Mouse (Mus musculus) liver, embryonic 12.5 days (tissue): ENCODE data around the gene Zfp69. TPM values are rescaled to one million over a fixed set of nuclear protein-coding genes. Genes with fewer than 3 reads are reported as not detected.

ENCODE experiments used
- ATAC-seq: fragments of 200-750 bp; cut with Nextera tagmentation; 2 replicates; pipeline ENCODE4 v1.8.0; 2017; ENCODE audit warnings: moderate number of reproducible peaks, mild to moderate bottlenecking, moderate library complexity
- H3K27ac ChIP-seq: fragments of 300-500 bp; sonication (generic); 2 replicates; pipeline ENCODE4 v1.5.1; 2016; ENCODE audit warnings: mild to moderate bottlenecking
- H3K27me3 ChIP-seq: fragments of 300-500 bp; sonication (generic); replicated peaks from 2 replicates; pipeline ENCODE4 v1.6.1; 2016; ENCODE audit warnings: mild to moderate bottlenecking, moderate library complexity
- H3K36me3 ChIP-seq: fragments of 300-500 bp; sonication (generic); 2 replicates; pipeline ENCODE4 v1.6.1; 2016; ENCODE audit warnings: mild to moderate bottlenecking, moderate library complexity
- H3K4me1 ChIP-seq: fragments of 300-500 bp; sonication (generic); 2 replicates; pipeline ENCODE4 v1.6.1; 2016
- H3K4me2 ChIP-seq: fragments of 300-500 bp; sonication (generic); 2 replicates; pipeline ENCODE4 v1.6.1; 2016; ENCODE audit warnings: mild to moderate bottlenecking, moderate library complexity
- H3K4me3 ChIP-seq: fragments of 300-500 bp; sonication (generic); 2 replicates; pipeline ENCODE4 v1.5.1; 2016; ENCODE audit warnings: mild to moderate bottlenecking, moderate library complexity
- H3K9ac ChIP-seq: fragments of 300-500 bp; sonication (generic); 2 replicates; pipeline ENCODE4 v1.6.1; 2016; ENCODE audit warnings: mild to moderate bottlenecking, moderate library complexity
- H3K9me3 ChIP-seq: fragments of 300-500 bp; sonication (generic); replicated peaks from 2 replicates; pipeline ENCODE4 v1.6.1; 2016; ENCODE audit warnings: mild to moderate bottlenecking, moderate library complexity
- WGBS: fragments of 180-500 bp; shearing (Covaris S2); methylation state at CpG from one replicate; pipeline ENCODE4 v1.1.7; 2016; ENCODE audit not compliant: insufficient replicate concordance; 5-methylcytosine and 5-hydroxymethylcytosine counted together
- microRNA-seq: library from miRNA; unstranded; fragments of <30 nt; microRNA quantifications from one replicate; pipeline ENCODE4, GENCODE M21; 2017
- polyA plus RNA-seq: library from polyadenylated mRNA; unstranded; fragments of >200 nt; fragmentation: Nextera tagmentation; extraction: Ambion mirVana; gene quantifications from 2 replicates; pipeline ENCODE4 v1.2.1, GENCODE M21; 2016

Gene Zfp69
- polyA plus RNA-seq, 1 experiment from 2014 or later, result 3.5 TPM

- no peak overlapping the region for H3K4me3 ChIP-seq
- H3K9ac ChIP-seq, result no peak overlapping the region
- H3K36me3 ChIP-seq, result no peaks in the 10 kb centered on the region
- H3K4me1 ChIP-seq, result peaks cover 12% of the 10 kb centered on the region; the same call in 1 of the 2 replicates
- ATAC-seq, result no peak
- H3K4me2 ChIP-seq, result no peak overlapping the region
- no peaks in the 10 kb centered on the region for H3K9me3 ChIP-seq
- 0 out of 2 replicates have a peak, but pooled peaks cover 17% of the 10 kb centered on the region for H3K27me3 ChIP-seq
- 36% methylated on average over 6 of the region's 6 CpGs for WGBS
- H3K27ac ChIP-seq, result no peak overlapping the region
Measured at GRCm38 (mm10) chr4:120880731-120881432, 70.6 kb downstream of the Zfp69 start.

Small RNAs within 50 kb of the gene (microRNA-seq; reads per million reads assigned to microRNA genes)
- gene Mir7015, result 1.1 reads per million

Other genes with a start within 250 kb of the Zfp69 start
- gene Kcnq4, start 203.1 kb downstream of the Zfp69 start, polyA plus RNA-seq, result 0.20 and 0.44 TPM in 2 replicates
- gene Nfyc, start 120.1 kb downstream of the Zfp69 start, polyA plus RNA-seq, result 64.2 and 66.4 TPM in 2 replicates
- gene Rims3, start 96.9 kb downstream of the Zfp69 start, polyA plus RNA-seq, result 0.23 and 0.30 TPM in 2 replicates
- 9.8 and 11.7 TPM in 2 replicates for gene Exo5, start 26.7 kb downstream of the Zfp69 start, polyA plus RNA-seq
- gene Smap2, start 65.5 kb upstream of the Zfp69 start, polyA plus RNA-seq, result 45.5 and 46.9 TPM in 2 replicates
- 2.7 and 3.7 TPM in 2 replicates for gene Col9a2, start 87.7 kb upstream of the Zfp69 start, polyA plus RNA-seq
- gene Zmpste24, start 146.5 kb upstream of the Zfp69 start, polyA plus RNA-seq, result 30.8 and 31.9 TPM in 2 replicates
- gene Tmco2, start 157.5 kb upstream of the Zfp69 start, polyA plus RNA-seq, result not detected in 2 replicates